Mouse (Mus musculus) forebrain, embryonic 14.5 days (tissue): ENCODE measurements around the gene Nup62. TPM values are rescaled to one million over a fixed set of nuclear protein-coding genes. Genes with fewer than 3 reads are reported as not detected.

ENCODE experiments used
- ATAC-seq: fragments of 200-750 bp; cut with Nextera tagmentation; 2 replicates; pipeline ENCODE4 v1.8.0; 2017; ENCODE audit warnings: mild to moderate bottlenecking, moderate library complexity
- DNase-seq: peaks from one replicate; pipeline ENCODE4 v3.0.0-alpha.2; 2015; ENCODE audit warnings: low spot score
- H3K27ac ChIP-seq: fragments of 300-500 bp; sonication (generic); 2 replicates; pipeline ENCODE4 v1.5.1; 2014; ENCODE audit warnings: low read depth, mild to moderate bottlenecking, control low read depth, low read length, moderate library complexity
- H3K27me3 ChIP-seq: fragments of 300-500 bp; sonication (generic); replicated peaks from 2 replicates; pipeline ENCODE4 v1.6.1; 2014; ENCODE audit warnings: low read length, control low read depth, mixed read lengths; ENCODE audit not compliant: control insufficient read depth, insufficient read depth
- H3K36me3 ChIP-seq: fragments of 300-500 bp; sonication (generic); 2 replicates; pipeline ENCODE4 v1.6.1; 2014; ENCODE audit warnings: low read length, control low read depth; ENCODE audit not compliant: control insufficient read depth, insufficient read depth
- H3K4me1 ChIP-seq: fragments of 300-500 bp; sonication (generic); 2 replicates; pipeline ENCODE4 v1.6.1; 2014; ENCODE audit warnings: antibody characterized with exemption, low read length, control low read depth; ENCODE audit not compliant: control insufficient read depth, insufficient read depth
- H3K4me2 ChIP-seq: fragments of 300-500 bp; sonication (generic); 2 replicates; pipeline ENCODE4 v1.6.1; 2014; ENCODE audit warnings: mild to moderate bottlenecking, control low read depth, low read length
- H3K4me3 ChIP-seq: fragments of 300-500 bp; sonication (generic); 2 replicates; pipeline ENCODE4 v1.5.1; 2014; ENCODE audit warnings: low read depth, low read length, control low read depth
- H3K9ac ChIP-seq: fragments of 300-500 bp; sonication (generic); 2 replicates; pipeline ENCODE4 v1.6.1; 2014; ENCODE audit warnings: mild to moderate bottlenecking, low read length, control low read depth, moderate library complexity
- H3K9me3 ChIP-seq: fragments of 300-500 bp; sonication (generic); replicated peaks from 2 replicates; pipeline ENCODE4 v1.6.1; 2016; ENCODE audit warnings: low read length, control low read depth, mixed read lengths; ENCODE audit not compliant: control insufficient read depth
- WGBS: fragments of 180-500 bp; shearing (Covaris S2); extraction: QIAGEN DNeasy Blood & Tissue Kit; methylation state at CpG from one replicate; pipeline ENCODE4 v1.1.7; 2014; 5-methylcytosine and 5-hydroxymethylcytosine counted together
- polyA plus RNA-seq: library from polyadenylated mRNA; unstranded; fragments of >200 nt; fragmentation: Nextera tagmentation; extraction: Ambion mirVana; gene quantifications from 2 replicates; pipeline ENCODE4 v1.2.1, GENCODE M21; 2014

Nup62 gene
- polyA plus RNA-seq, 1 experiment from 2014 or later, result 43.6 TPM

- peak overlapping the region; percentile 48 for H3K9ac ChIP-seq
- peak overlapping the region; percentile 77; the same call in 1 of the 2 replicates for H3K27ac ChIP-seq
- H3K4me3 ChIP-seq, result peak overlapping the region; percentile 90
- no peaks in the 10 kb centered on the region for H3K9me3 ChIP-seq
- WGBS, result 27% methylated on average over 14 of the region's 14 CpGs
- 0 out of 2 replicates have a peak, but pooled peaks cover 11% of the 10 kb centered on the region for H3K36me3 ChIP-seq
- ATAC-seq, result no peak; the same call in 1 of the 2 replicates
- no peak for DNase-seq
- peaks cover 28% of the 10 kb centered on the region for H3K4me1 ChIP-seq
- peak overlapping the region; percentile 87 for H3K4me2 ChIP-seq
- no peaks in the 10 kb centered on the region for H3K27me3 ChIP-seq
Observed at GRCm38 (mm10) chr7:44814952-44815553, 835 bp upstream of the Nup62 start.

GRCm38 (mm10) chr7:44816470-44817021 lies 658 bp downstream of the Nup62 start, which contains the start of gene Atf5:
Gene Atf5 (minus strand): TSS chr7:44816658.
- under 1% methylated on average over 51 of the region's 57 CpGs for WGBS

GRCm38 (mm10) chr7:44817441-44817840 lies 1.6 kb downstream of the Nup62 start:
- peak overlapping the region; percentile 90 for H3K4me3 ChIP-seq
- H3K27ac ChIP-seq, result no peak overlapping the region
- H3K27me3 ChIP-seq, result no peaks in the 10 kb centered on the region
- no peaks in the 10 kb centered on the region for H3K9me3 ChIP-seq
- ATAC-seq (no peak), DNase-seq (no peak)
- peak overlapping the region; percentile 87 for H3K4me2 ChIP-seq
- H3K36me3 ChIP-seq, result 0 out of 2 replicates have a peak, but pooled peaks cover 7% of the 10 kb centered on the region
- peaks cover 28% of the 10 kb centered on the region for H3K4me1 ChIP-seq
- peak overlapping the region; percentile 91 for H3K9ac ChIP-seq
- WGBS, result 26% methylated on average over 3 of the region's 3 CpGs

More at GRCm38 (mm10) chr7:44816470-44817021, 658 bp downstream of the Nup62 start, which contains the start of gene Atf5:
- no peak; the same call in 1 of the 2 replicates for ATAC-seq
- Histone ChIP-seq H3K27ac (peak within 1 kb of the TSS; percentile 90), H3K9ac (peak within 1 kb of the TSS; percentile 91), H3K4me2 (peak within 1 kb of the TSS; percentile 87), H3K9me3 (no peaks in the 10 kb centered on the region), H3K36me3 (0 out of 2 replicates have a peak, but pooled peaks cover 7% of the 10 kb centered on the region), H3K4me1 (peaks cover 28% of the 10 kb centered on the region), H3K27me3 (no peaks in the 10 kb centered on the region), H3K4me3 (peak within 1 kb of the TSS; percentile 90)
- peak; percentile 49 for DNase-seq

GRCm38 (mm10) chr7:44818164-44818563 lies 2.3 kb downstream of the Nup62 start:
- Histone ChIP-seq H3K9me3 (no peaks in the 10 kb centered on the region), H3K27me3 (no peaks in the 10 kb centered on the region), H3K9ac (peak overlapping the region; percentile 91; the same call in 1 of the 2 replicates), H3K36me3 (0 out of 2 replicates have a peak, but pooled peaks cover 4% of the 10 kb centered on the region), H3K27ac (peak overlapping the region; percentile 23; the same call in 1 of the 2 replicates), H3K4me2 (peak overlapping the region; percentile 87), H3K4me3 (peak overlapping the region; percentile 90), H3K4me1 (peaks cover 29% of the 10 kb centered on the region)
- peak; percentile 57 for DNase-seq
- WGBS, result 10% methylated on average over 2 of the region's 2 CpGs
- ATAC-seq, result no peak

- no peaks in the 10 kb centered on the region for H3K9me3 ChIP-seq
- H3K4me2 ChIP-seq, result peak overlapping the region; percentile 87
- 0 out of 2 replicates have a peak overlapping the region, but pooled peaks have one; percentile 23 for H3K27ac ChIP-seq
- H3K36me3 ChIP-seq, result 0 out of 2 replicates have a peak, but pooled peaks cover 4% of the 10 kb centered on the region
- DNase-seq (peak; percentile 13), ATAC-seq (no peak)
- peaks cover 31% of the 10 kb centered on the region for H3K4me1 ChIP-seq
- H3K27me3 ChIP-seq, result no peaks in the 10 kb centered on the region
- WGBS, result 24% methylated on average over 6 of the region's 6 CpGs
- H3K9ac ChIP-seq, result peak overlapping the region; percentile 91
- peak overlapping the region; percentile 90 for H3K4me3 ChIP-seq
Observed at GRCm38 (mm10) chr7:44818751-44819235, 2.9 kb downstream of the Nup62 start.

GRCm38 (mm10) chr7:44819391-44819790 lies 3.5 kb downstream of the Nup62 start:
- 0 out of 2 replicates have a peak overlapping the region, but pooled peaks have one; percentile 23 for H3K27ac ChIP-seq
- H3K4me1 ChIP-seq, result peaks cover 31% of the 10 kb centered on the region
- DNase-seq (no peak), ATAC-seq (no peak)
- peak overlapping the region; percentile 91 for H3K9ac ChIP-seq
- H3K27me3 ChIP-seq, result no peaks in the 10 kb centered on the region
- H3K4me3 ChIP-seq, result peak overlapping the region; percentile 90
- no peaks in the 10 kb centered on the region for H3K9me3 ChIP-seq
- H3K4me2 ChIP-seq, result peak overlapping the region; percentile 87
- 91% methylated on average over 2 of the region's 2 CpGs for WGBS
- H3K36me3 ChIP-seq, result 0 out of 2 replicates have a peak, but pooled peaks cover 4% of the 10 kb centered on the region

- no peak overlapping the region for H3K4me3 ChIP-seq
- H3K4me2 ChIP-seq, result peak overlapping the region; percentile 87
- H3K27ac ChIP-seq, result no peak overlapping the region
- H3K36me3 ChIP-seq, result 0 out of 2 replicates have a peak, but pooled peaks cover 4% of the 10 kb centered on the region
- ATAC-seq (no peak), DNase-seq (no peak)
- H3K9me3 ChIP-seq, result no peaks in the 10 kb centered on the region
- H3K27me3 ChIP-seq, result no peaks in the 10 kb centered on the region
- H3K9ac ChIP-seq, result no peak overlapping the region
- WGBS, result 71% methylated on average over 5 of the region's 5 CpGs
- peaks cover 31% of the 10 kb centered on the region for H3K4me1 ChIP-seq
Observed at GRCm38 (mm10) chr7:44819863-44820262, 4.0 kb downstream of the Nup62 start.

- ATAC-seq (no peak), DNase-seq (no peak)
- no peaks in the 10 kb centered on the region for H3K27me3 ChIP-seq
- WGBS, result 86% methylated on average over 3 of the region's 3 CpGs
- H3K27ac ChIP-seq, result no peak overlapping the region
- 0 out of 2 replicates have a peak, but pooled peaks cover 4% of the 10 kb centered on the region for H3K36me3 ChIP-seq
- no peak overlapping the region for H3K4me3 ChIP-seq
- no peak overlapping the region for H3K4me2 ChIP-seq
- no peak overlapping the region; the same call in 1 of the 2 replicates for H3K9ac ChIP-seq
- H3K4me1 ChIP-seq, result peaks cover 31% of the 10 kb centered on the region
- no peaks in the 10 kb centered on the region for H3K9me3 ChIP-seq
Observed at GRCm38 (mm10) chr7:44820525-44820924, 4.6 kb downstream of the Nup62 start.
